Mouse (Mus musculus) urinary bladder, postnatal 10 days (tissue): ENCODE data around the gene Fam32a.

Source experiments
- DNase-seq: peaks from one replicate; pipeline ENCODE4 v3.0.0; 2022; ENCODE audit warnings: low spot score

Fam32a gene

DNA sequence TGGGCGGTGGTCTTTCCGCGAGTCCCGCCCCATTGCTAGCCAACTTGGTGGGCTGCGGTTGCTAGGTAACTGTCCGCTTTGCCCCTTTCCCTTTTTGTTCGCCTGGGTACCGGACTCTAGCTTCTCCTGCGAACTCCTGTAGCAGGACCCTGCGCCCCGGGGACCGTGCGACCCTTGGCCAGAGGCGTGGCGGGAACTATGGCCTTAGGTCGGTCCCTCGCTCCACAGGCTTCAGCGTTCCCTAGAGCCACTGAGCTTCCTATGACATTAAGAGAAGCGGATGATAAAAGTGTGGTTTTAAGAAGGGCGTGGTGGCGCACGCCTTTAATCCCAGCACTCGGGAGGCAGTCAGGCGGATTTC, 20.9 kb downstream of the Fam32a start:
- no peak for DNase-seq

DNA sequence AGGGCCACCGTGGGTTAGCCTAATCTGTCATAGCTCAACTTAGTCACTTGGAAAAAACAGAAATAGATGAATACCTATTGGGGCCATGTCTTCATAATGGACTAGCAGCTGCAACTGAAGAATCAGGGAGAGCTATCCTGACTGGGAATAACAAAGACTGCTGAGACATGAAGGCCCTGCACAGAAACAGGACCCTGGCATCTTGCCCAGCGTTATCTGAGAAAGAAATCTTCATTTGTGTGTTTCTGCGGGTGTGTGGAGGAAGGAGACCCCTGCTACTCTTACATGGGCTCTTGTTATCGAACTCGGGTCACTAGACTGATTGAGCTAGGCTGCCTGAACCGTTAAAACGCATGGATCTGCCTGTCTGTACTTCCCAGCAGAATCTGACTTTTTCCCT, 21.4 kb downstream of the Fam32a start:
- no peak for DNase-seq

DNA sequence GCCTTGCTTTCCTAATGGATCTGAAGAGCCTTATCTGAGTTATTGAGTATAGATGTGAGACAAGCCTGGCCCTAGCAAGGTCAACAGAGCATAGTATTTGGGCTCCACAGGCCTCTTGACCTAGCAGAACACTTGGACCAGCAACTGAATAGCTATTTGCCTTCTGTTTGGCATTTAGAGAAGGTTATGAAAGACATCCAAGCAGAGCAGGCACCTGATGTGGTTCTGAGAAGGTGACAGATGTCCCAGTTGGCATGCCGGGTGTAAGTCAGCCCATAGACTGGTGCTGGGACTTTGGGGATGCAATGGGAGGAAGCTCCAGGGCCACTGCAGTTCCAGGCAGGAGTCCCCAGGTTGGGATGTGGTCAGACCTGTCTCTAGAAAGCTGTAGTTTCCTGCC, 22.7 kb downstream of the Fam32a start:
- no peak for DNase-seq

DNA sequence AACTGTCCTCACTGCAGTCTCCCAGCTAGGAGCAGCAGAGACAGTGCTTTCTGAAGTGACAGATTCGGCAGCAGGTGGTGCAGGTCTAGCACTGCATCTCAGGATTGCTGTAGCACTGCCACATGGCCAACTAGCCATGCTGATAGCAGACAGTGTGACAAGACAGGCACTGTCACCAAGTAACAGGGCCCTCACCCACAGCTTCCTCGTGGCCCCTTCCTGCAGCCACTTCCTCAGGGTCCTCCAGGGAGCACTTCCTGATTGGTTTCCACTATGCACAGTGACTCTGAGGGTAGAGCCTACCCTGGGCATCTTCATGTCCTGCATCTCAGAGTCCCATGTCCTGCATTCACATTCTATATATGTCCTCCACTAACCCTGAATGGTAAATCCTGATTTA, 25.1 kb downstream of the Fam32a start:
- no peak for DNase-seq

DNA sequence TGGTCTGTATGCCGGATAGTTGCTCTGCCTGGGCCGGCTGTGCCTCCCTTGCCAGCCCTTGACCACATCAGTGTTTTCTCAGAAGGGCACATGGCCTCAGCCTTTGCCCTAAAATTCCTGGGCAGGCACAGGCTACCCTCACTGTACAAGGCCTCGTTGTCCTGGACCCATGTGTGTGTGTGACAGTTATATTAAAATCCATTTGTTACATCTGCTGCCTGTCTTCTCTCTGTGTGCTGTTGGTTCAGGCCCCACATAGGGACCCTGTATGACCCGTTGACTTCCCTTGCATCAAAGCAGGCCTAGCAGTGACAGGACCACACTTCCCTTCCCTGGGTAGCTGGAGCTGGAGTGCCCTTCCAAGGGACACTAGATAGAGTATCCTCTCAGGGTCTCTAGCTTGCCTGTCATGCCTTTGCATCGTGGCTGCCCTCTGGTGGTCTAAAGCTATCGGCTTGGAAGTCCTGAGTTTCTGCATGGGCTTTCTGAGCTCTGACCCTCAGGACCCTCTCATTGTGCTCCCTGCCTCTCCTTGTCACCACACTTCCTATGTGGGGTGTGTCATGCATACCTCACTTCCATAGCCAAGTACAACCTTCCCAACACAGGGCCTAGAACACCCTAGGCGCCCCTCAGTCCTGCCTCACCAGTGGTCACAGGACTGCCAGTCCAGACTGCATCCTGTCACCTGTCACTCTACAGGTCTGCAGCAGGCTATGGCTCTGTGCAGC, 37.8 kb downstream of the Fam32a start:
- DNase-seq = no peak

DNA sequence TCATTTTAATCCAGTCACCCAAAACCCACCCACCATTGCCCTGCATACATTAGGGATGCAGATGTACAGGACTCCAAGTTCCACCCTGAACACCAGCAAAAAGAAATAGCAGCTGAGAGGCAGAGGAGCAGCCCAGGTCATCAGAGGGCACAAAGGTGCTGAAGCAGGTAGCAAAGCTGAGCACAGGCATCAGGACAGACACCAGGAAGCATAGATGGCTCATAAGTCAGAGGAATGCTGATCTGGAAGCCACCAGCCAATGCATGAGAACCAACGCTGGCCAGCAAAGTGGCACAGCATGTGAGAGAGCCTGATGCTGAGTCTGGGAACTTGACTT, 38.3 kb downstream of the Fam32a start:
- DNase-seq = no peak

DNA sequence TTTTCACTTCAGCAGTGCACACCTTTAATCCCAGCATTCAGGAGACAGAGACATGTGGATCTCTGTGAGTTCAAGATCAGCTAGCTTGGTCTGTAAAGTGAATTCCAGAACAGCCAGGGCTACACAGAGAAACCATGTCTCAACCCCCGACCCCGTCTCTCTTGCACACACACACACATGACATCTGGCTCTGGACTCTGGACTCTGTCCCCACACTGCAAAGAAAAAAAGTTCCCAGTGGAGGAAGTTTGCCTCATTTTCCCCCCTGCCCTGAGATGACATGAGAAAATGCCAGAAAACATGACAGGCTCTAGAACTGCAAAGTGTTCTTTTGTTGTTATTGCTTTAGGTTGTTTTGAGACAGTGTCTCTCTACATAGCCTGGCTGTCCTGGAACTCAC, 40.3 kb downstream of the Fam32a start:
- no peak for DNase-seq

DNA sequence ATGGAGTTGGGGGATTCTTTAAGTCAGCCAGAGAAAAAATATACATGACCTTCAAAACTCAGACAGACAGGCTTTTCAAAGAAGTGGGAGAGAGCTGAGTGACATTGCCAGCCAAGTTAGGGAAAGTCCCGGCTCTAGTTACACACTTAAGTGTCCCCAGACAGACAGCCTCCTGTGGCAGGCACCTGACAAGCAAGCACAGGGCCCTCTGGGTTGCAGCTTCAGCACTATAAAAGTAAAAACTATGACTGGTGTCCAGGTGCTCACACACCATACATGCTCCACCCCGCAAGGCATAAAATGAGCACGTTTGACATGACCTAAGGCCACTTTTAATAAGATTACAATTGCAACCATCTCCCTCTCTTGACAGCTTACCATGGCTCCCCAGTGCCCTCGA, 41.1 kb downstream of the Fam32a start:
- DNase-seq = no peak

DNA sequence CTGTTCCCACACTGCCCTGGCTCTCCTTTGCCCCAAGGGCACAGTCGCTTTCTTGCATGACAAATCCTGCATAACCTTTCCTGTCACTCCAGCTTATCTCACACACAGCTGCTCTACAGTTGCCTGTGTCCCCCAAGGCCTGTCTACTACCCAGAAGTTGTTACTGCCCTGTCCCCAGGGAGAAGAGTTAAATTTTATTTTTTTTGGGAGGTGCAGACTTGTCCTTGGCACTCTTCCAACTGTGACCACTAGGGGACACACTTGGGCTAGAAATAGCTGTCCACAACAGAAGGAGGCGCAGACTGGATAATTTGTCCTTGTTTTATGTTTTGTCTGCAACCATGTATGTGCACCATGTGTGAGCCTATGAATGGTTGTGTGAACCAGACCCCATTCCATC, 41.5 kb downstream of the Fam32a start:
- DNase-seq = no peak

DNA sequence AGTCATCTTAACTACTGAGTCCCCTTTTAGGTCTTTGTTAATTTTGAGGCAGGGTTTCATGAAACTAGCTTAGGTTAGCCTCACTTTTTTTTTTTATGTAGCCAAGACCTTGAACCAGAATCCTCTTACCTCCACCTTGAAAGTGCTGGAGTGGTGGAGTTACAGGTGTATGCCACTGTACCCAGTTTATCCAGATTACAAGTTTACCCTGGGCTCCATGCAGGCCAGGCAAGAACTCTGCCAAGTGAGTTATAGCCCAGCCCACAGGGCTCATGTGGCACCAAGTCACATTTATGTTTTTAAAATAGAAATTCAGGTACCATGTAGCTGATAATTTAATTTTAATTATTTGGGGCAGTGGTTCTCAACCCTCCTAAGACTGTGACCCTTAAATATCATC, 41.9 kb downstream of the Fam32a start:
- DNase-seq = no peak

DNA sequence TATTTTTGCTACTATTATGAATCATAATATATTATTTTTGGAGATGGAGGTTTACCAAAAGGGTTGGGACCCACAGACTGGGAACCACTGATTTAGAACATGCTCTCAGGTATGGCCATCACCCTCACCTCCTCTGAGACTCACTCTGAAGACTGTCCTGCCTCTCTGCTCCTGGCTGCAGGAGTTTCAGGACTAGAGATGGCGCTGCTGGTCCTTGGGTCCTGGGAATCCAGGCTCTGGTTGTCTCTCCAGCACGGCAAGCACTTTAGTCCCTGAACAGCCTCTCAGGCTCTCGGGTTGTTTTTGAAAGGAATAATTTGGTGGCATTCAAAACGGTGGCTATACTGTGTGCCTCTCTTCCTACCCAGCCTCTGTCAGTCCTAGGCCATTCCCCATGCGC, 42.3 kb downstream of the Fam32a start:
- DNase-seq = no peak

DNA sequence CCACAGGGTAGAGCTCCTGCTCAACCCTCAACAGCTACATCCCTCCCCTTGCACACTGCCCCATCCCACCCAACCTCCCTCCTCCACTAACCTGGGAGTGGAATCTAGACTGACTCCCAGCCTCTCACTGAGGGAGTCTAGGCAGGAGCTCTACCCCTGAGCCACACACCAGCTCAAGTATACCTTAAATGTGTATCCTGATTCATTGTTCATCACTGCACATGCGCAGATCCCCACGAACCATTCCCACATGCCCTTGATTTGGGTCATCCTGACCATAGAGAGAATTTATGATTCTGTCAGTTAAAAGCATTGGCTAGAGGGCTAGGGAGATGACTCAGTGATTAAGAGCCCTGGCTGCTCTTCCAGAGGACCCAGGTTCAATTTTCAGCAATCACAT, 43.2 kb downstream of the Fam32a start:
- no peak for DNase-seq

DNA sequence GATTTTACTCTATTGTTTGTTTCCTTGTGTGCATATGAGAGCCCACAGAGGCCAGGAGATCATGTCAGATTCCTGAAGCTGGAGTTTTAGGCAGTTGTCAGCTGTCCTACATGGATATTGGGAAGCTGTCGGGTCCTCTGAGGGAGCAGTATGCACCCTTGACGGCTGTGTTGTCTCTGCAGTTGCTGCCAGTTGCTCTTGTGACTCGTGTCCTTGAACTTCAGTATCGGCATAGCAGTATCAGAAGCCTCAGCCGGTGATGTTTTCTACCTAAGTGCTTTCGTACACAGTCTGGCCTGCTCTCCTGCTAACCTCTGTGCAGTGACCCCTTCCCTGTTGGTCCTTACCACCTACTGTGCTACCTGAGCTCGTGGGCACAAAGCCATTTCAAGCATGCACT, 43.9 kb downstream of the Fam32a start:
- DNase-seq = no peak

DNA sequence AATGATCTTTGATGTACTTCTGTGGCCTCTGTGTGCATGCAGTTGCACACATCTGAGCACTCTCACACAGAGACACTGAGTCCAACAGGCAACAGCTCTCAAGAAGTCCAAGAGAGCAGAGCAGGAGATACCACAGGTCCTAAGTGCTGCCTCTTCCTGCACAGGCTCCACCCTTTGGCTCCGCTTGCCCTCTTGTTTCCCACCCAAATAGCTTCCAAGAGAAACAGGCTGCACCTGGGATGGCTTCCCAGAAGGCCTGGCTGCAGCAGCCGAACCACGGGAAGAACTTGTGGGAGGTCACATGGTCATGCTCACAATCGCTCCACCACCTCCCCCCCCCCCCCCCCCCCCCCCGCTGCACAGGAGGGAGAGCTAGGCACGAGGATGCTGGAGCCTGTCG, 45.8 kb downstream of the Fam32a start:
- DNase-seq = no peak

DNA sequence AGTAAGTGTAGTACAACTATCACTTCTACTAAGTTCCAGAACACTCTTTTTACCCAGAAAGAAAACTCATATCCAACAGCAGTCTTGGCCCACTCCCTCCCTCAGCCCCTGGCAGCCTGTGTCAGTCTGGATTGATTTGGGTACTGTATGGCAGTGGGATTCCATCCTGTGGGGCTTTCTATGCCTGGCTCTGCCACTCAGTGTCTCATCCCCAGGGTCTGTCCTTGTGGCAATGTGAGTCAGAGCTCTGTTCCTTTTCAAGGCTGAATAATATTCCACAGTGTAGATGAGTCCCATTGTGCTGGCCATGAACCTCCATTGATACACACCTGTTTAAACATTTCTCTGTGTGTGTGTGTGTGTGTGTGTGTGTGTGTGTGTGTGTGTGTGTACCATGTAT, 47.1 kb downstream of the Fam32a start:
- no peak for DNase-seq

DNA sequence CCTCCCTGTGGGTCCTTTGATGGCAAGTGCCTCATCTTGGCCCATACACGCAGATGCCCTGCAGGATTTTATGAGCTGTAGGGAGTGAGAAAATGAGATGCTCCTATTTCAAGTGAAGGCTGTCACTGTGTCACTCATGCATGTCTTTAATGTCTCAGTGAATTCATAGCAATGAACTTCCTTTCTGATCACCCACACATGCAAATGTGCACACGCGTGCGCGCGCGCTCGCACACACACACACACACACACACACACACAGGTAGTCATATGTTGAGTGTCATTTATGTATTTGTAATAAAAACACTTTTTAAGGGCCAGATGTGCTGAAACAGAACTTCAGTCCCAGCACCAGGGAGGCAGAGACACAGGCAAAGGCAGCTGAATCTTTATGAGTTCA, 47.6 kb downstream of the Fam32a start:
- no peak for DNase-seq

DNA sequence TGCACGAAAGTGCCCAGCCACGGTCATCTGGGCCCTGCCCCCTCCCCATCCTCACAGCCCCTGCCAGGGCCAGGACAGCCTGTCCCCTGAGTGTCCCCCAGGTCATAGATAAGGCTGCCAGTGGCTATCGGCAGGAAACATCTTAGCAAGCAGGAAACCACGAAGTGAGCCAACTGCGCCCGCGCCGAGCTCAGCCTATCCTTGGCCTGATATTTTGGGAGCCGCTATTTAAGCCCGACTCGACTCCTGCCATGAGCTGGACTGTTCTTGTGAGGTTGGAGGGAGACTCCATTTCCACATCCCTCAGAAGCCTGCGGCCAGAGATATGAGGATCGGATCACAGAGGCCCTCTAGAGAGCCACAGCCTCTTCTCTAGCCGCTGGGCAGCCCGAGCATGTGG, 48.8 kb downstream of the Fam32a start:
- no peak for DNase-seq

DNA sequence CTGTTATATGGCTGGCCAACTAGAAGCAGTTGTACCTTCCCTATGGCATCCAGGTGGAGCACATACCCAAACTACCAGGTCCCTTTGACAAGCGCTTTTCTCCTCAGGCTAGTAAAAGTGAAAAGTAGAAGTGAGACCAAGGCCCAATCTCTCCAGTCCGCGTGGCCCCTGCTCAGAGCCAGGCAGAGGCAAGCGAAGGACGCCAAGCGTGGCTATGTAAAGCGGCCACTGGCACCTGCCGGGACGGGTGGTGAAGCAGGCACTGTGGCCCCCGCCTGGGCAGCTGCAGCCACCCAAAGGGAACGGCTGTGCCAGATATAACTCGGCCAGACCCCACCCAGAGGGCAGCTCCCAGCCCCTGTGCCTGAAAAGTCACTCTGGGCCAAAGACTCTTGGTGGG, 51.1 kb downstream of the Fam32a start:
- no peak for DNase-seq

DNA sequence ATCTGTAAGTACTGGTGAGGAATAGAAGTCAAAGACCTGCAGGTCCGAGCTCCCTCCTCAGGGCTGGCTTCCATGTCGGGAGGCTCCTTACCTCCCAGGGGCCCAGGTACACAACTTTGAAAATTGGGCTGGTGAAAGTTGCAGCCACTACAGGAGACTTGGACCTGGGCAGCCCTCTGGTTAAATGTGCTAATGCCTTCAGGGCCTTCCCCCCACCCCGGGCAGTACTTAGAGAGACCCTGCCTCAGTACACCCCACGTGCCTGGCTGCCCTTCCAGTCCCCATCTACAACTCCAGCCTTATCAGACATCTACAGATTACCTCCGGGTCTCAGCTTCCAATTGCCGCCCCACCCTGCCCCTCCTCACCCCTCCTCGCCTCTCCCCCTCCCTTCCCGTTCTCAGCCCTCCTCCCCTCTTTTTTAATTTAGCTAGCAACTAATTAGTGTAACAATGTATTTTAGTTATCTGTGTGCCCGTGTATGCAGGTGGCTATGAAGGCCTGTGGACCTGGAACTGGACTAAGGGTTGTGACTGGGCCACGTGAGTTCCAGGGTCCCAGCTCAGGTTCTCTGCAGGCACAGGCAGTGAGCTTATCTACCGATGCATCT, 51.6 kb downstream of the Fam32a start:
- no peak for DNase-seq

DNA sequence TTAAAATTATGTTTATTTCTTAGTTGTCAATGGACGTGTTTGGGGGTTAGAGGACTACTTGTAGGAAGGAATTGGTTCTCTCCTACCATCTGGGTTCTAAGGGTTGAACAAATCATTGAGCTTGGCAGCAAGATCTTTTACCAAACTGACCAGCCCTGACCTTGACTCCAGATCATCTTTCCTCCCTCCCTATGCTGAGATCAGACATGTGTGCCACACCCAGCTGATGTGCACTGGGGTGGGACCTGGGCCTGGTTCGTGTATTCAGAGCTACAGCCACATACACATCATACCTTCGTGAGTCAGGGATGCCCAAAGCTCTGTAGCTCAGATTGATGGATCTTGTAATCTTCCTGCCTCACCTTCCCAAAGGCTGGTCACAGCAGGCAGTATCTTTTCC, 52.2 kb downstream of the Fam32a start:
- no peak for DNase-seq

DNA sequence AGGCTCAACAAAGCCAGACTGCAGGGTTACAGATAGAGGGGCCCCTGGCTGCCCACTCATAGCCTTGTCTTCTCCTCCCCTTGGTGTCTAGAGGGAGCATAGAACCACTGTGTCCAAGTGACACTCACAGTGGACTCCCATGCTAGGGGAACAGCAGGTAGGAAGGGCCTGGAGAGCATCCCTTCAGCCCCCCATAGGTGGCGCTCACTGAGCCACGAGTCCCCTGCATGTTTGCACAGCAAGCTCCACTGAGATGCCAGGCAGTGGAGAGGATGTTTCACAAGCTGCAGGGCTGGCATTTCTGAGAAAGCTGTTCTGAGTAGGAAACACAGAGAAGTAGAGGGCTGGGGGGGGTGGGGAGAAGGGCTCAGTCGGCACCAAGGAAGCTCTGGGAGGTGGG, 52.8 kb downstream of the Fam32a start:
- DNase-seq = no peak

DNA sequence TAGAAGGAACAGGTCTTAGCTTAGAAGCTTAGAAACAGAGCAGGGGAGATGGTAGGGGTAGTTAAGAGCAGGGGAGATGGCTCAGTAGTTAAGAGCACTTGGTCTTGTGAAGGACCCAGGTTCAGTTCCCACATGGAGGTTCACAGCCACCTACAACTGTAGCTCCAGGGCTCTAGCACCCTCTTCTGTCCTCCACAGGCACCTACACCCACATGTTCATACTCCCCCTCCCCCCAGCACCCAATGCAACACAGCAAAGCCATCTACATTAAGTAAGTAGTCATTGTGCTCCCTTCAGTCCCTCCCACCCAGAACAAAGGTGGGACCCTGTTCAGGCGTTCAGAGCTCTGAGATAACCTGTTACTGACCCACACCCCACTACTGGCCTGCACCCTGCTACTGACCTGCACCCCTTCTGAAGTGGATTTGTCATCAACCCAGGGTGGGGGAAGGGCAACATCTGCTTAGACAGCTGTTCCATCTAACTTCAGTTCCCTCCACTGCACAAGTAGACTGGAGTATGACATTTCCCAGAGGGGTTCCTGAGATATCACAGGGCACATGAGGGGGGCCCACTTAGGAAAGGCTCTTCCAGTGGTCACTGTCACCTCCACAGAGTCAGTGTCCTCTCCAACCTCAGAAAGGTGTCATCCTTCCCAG, 53.7 kb downstream of the Fam32a start:
- DNase-seq = no peak

DNA sequence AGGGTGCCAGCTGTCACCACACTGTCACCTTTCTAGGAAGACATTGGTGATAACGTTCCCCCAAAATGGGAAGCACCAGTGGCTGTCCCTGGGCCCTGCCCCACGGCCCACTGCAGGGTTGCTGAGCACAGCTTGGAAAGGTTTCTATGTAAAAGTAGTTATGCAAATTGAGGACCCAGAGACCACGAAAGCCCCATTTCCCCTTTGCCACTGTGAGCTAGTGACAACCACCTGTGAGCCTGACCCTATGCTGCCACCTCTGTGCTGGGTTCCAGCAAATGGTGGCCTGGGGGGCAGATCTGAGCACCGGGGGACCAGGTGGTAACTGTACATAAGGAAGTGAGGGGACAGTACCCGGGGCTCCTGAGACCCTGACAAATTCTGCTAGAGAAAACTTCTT, 54.3 kb downstream of the Fam32a start:
- DNase-seq = no peak
